ENCODE assay signal across 25 mouse cellular contexts in the genomic region with DNA sequence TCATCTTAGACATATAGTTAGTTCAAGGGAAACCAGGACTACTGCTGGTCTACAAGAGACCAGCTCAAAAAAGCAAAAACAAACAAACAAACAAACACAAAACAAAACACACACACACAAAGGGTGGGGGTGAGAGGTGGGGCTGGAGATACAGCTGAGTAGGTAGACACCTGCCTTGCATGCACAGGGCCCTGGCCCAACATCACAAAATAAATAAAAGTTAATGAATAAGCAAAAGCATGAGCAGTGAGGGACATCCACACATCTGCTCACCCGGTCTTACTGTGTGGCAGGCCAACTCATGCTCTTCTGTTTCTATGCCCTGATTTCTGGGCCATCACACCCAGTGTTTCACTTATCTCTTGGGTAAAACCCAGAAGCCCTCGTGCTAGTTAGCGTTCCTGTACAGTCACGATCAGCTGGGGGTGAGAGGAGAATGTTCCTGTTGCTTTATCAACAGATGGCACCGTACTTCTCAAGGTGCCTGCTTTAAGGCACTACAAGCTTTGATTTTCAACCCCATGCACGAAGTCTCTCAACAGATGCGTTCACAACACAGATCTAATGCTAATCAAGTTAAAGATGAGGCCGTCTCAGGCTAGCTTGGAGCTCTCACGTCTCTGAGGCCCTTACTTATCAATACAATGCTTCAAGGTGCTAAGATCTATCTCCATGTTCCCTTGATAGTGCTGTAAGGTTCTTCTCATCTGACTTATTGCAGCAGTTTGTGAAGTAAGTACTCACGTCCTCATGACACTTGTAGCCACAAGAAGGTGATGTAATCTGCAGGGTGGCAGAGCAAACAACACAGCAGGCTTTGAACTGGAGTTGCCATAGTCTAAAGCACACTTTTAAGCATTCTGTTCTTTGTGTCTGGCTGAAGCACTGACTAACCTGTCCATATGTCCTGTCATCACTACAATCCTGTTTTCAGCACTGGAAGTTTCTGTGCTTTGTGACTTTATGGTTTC. TPM values are rescaled to one million over a fixed set of nuclear protein-coding genes. Genes with fewer than 3 reads are reported as not detected.
DNase-seq lines count a peak whose midpoint lies in the region; ATAC-seq and TF ChIP-seq lines count a peak whose summit lies in the region.
"Had no signal": no experiment of that assay in that cellular context is flagged by ENCODE, and none has a peak within 500 bp of the region (broad histone marks: within the 10 kb centered on the region; RNA-seq: fewer than 3 reads in every experiment).

No protein-coding gene starts in this region.

- H3K4me2 ChIP-seq in liver, embryonic 16.5 days (ENCODE audit: low read depth, low read length), result no peak overlapping the region
- H3K4me2 ChIP-seq in liver, embryonic 11.5 days, result no peak overlapping the region
- H3K4me2 ChIP-seq: embryonic facial prominence, embryonic 15.5 days; heart, embryonic 13.5 days; hindbrain, embryonic 12.5 days; limb, embryonic 12.5 days; lung, embryonic 14.5 days; neural tube, embryonic 12.5 days; stomach, embryonic 15.5 days had no signal

- TF ChIP-seq CTCF in bone marrow, adult 2 months (IDR thresholded peaks at IDR 0.05; ENCODE audit: control insufficient read depth, insufficient read depth, low read length), result no peak

- H3K4me3 ChIP-seq in liver, embryonic 16.5 days (ENCODE audit: low read depth, low read length), result no peak overlapping the region
- H3K4me3 ChIP-seq in liver, embryonic 11.5 days (ENCODE audit: low read depth, low read length), result no peak overlapping the region
- H3K4me3 ChIP-seq in bone marrow, adult 2 months (replicated peaks; ENCODE audit: control insufficient read depth, low read depth, low read length), result no peak overlapping the region
- H3K4me3 ChIP-seq: embryonic facial prominence, embryonic 15.5 days; heart, adult 2 months; heart, embryonic 13.5 days; hindbrain, embryonic 12.5 days; limb, embryonic 12.5 days; neural tube, embryonic 12.5 days; stomach, embryonic 15.5 days had no signal

- no peak overlapping the region for H3K27ac ChIP-seq in liver, embryonic 16.5 days (ENCODE audit: low read length)
- H3K27ac ChIP-seq in liver, embryonic 11.5 days (ENCODE audit: low read depth, low read length), result no peak overlapping the region
- peak overlapping the region; percentile 3; the same call in 1 of the 2 replicates for H3K27ac ChIP-seq in bone marrow, adult 2 months (ENCODE audit: control insufficient read depth, insufficient read depth, low read depth, low read length, poor library complexity)
- H3K27ac ChIP-seq: embryonic facial prominence, embryonic 15.5 days; heart, adult 2 months; heart, embryonic 13.5 days; hindbrain, embryonic 12.5 days; limb, embryonic 12.5 days; neural tube, embryonic 12.5 days had no signal

- H3K4me1 ChIP-seq in liver, embryonic 16.5 days (ENCODE audit: control insufficient read depth, low read depth, low read length), result no peaks in the 10 kb centered on the region; the same call in none of the 2 replicates
- H3K4me1 ChIP-seq in liver, embryonic 11.5 days (replicated peaks; ENCODE audit: control insufficient read depth, insufficient read depth, low read length), result no peaks in the 10 kb centered on the region
- H3K4me1 ChIP-seq in bone marrow, adult 2 months (ENCODE audit: control insufficient read depth, insufficient read depth, low read length), result peaks cover 4% of the 10 kb centered on the region
- H3K4me1 ChIP-seq: embryonic facial prominence, embryonic 15.5 days; heart, embryonic 13.5 days; limb, embryonic 12.5 days; stomach, embryonic 15.5 days had no signal

- DNase-seq in liver, embryonic 11.5 days (ENCODE audit: low spot score), result no peak
- peak; percentile 22 for DNase-seq in 416B (ENCODE audit: low read depth)
- no peak for DNase-seq in frontal cortex, postnatal 14 days (ENCODE audit: low spot score in 2 of 2)
- DNase-seq in ovary, postnatal 14 days (ENCODE audit: low spot score), result no peak
- DNase-seq: adrenal gland, postnatal 10 days; cerebellum, adult 8-10 months; gastrocnemius, postnatal 25 days; heart, adult 2 months; kidney, adult 8-10 months; kidney, postnatal 4 days; lung, embryonic 14.5 days; midbrain, embryonic 14.5 days; retina, postnatal 1 day; thymus, adult 2 months had no signal

- H3K36me3 ChIP-seq in liver, embryonic 16.5 days (ENCODE audit: control insufficient read depth, insufficient read depth), result no peaks in the 10 kb centered on the region
- no peaks in the 10 kb centered on the region for H3K36me3 ChIP-seq in liver, embryonic 11.5 days (ENCODE audit: control insufficient read depth, insufficient read depth, low read length)
- H3K36me3 ChIP-seq: limb, embryonic 12.5 days; neural tube, embryonic 12.5 days; stomach, embryonic 15.5 days had no signal

- ATAC-seq in liver, embryonic 16.5 days (ENCODE audit: low read depth), result peak; percentile 72
- ATAC-seq in liver, embryonic 11.5 days (replicated peaks; ENCODE audit: low FRiP score), result no peak
- ATAC-seq in megakaryocyte, adult 5-6 weeks (ENCODE audit: poor library complexity, severe bottlenecking), result peak; percentile 54; the same call in 1 of the 2 replicates
- ATAC-seq: activated CD4-positive, CD25-positive, alpha-beta regulatory T cell, adult 4 months; forebrain, embryonic 16.5 days had no signal

- H3K9me3 ChIP-seq in liver, embryonic 16.5 days (replicated peaks; ENCODE audit: control insufficient read depth, low read length), result no peaks in the 10 kb centered on the region
- no peaks in the 10 kb centered on the region for H3K9me3 ChIP-seq in liver, embryonic 11.5 days (ENCODE audit: control insufficient read depth, low read length)
- H3K9me3 ChIP-seq: embryonic facial prominence, embryonic 15.5 days; heart, embryonic 13.5 days; hindbrain, embryonic 12.5 days; limb, embryonic 12.5 days; neural tube, embryonic 12.5 days; stomach, embryonic 15.5 days had no signal

- 39% methylated on average over 10 of the region's 10 CpGs for WGBS in liver, embryonic 16.5 days (ENCODE audit: insufficient replicate concordance)
- WGBS in liver, embryonic 11.5 days, result 67% methylated on average over 10 of the region's 10 CpGs
- 66% methylated on average over 10 of the region's 10 CpGs for WGBS in bone marrow, adult 2 months

- H3K9ac ChIP-seq in liver, embryonic 16.5 days (ENCODE audit: low read depth, low read length), result no peak overlapping the region
- H3K9ac ChIP-seq in liver, embryonic 11.5 days (ENCODE audit: low read depth, low read length), result no peak overlapping the region
- H3K9ac ChIP-seq: embryonic facial prominence, embryonic 15.5 days; heart, embryonic 13.5 days; hindbrain, embryonic 12.5 days; limb, embryonic 12.5 days; lung, embryonic 14.5 days; neural tube, embryonic 12.5 days; stomach, embryonic 15.5 days had no signal

- no peak for TF ChIP-seq POLR2A in bone marrow, adult 2 months (IDR thresholded peaks at IDR 0.05; ENCODE audit: borderline replicate concordance, control insufficient read depth, low read depth, low read length)

- no peaks in the 10 kb centered on the region for H3K27me3 ChIP-seq in liver, embryonic 16.5 days (ENCODE audit: control insufficient read depth, insufficient read depth, low read depth, low read length)
- H3K27me3 ChIP-seq in liver, embryonic 11.5 days (replicated peaks; ENCODE audit: control insufficient read depth, insufficient read depth, low read length), result no peaks in the 10 kb centered on the region
- H3K27me3 ChIP-seq: embryonic facial prominence, embryonic 15.5 days; heart, embryonic 13.5 days; hindbrain, embryonic 12.5 days; limb, embryonic 12.5 days; neural tube, embryonic 12.5 days; stomach, embryonic 15.5 days had no signal

RNA-seq across cellular contexts. Expression of a gene that starts 56.1 kb away (rescaled TPM):
- 64.8 and 65.8 TPM in 2 replicates for polyA plus RNA-seq in liver, embryonic 16.5 days (2015; fragmentation: Nextera tagmentation; extraction: Ambion mirVana)
- polyA plus RNA-seq in liver, embryonic 11.5 days (2014; fragmentation: Nextera tagmentation; extraction: Ambion mirVana), result 95.7 and 105 TPM in 2 replicates
- polyA plus RNA-seq in bone marrow, adult 2 months (2011; ENCODE audit: insufficient read depth, insufficient read length, low replicate concordance, missing spikeins), result 31.3 and 47.4 TPM in 2 replicates
- total RNA-seq in megakaryocyte, adult 5-6 weeks (2015), result 24.7 and 27.2 TPM in 2 replicates
- total RNA-seq in megakaryocyte, adult 5-6 weeks (2017), result 26.9 and 27.1 TPM in 2 replicates
